ENCODE assay signal across 11 mouse cellular contexts in genomic region chr4:134984555-134984954, GRCm38 (mm10). TPM values are rescaled to one million over a fixed set of nuclear protein-coding genes. Genes with fewer than 3 reads are reported as not detected.
A peak's percentile ranks its signal among the peaks of the same experiment; 100 is the strongest.
DNase-seq lines count a peak whose midpoint lies in the region; ATAC-seq and TF ChIP-seq lines count a peak whose summit lies in the region.
"Had no signal": no experiment of that assay in that cellular context is flagged by ENCODE, and none has a peak within 500 bp of the region (broad histone marks: within the 10 kb centered on the region; RNA-seq: fewer than 3 reads in every experiment).

No protein-coding gene starts in this region.

- peak; percentile 42 for TF ChIP-seq CTCF in kidney, postnatal 0 days (IDR thresholded peaks at IDR 0.05; ENCODE audit: low read depth)

- no peaks in the 10 kb centered on the region for H3K27me3 ChIP-seq in kidney, postnatal 0 days (ENCODE audit: insufficient read depth, low read length)
- H3K27me3 ChIP-seq in liver, embryonic 13.5 days = peaks cover 16% of the 10 kb centered on the region; the same call in 1 of the 2 replicates
- H3K27me3 ChIP-seq: neural tube, embryonic 13.5 days had no signal

- WGBS in kidney, postnatal 0 days = 70% methylated on average over 3 of the region's 3 CpGs
- WGBS in liver, embryonic 13.5 days (ENCODE audit: insufficient replicate concordance) = 56% methylated on average over 3 of the region's 3 CpGs

- no peak overlapping the region for H3K27ac ChIP-seq in kidney, postnatal 0 days
- 0 out of 2 replicates have a peak overlapping the region, but pooled peaks have one; percentile 98 for H3K27ac ChIP-seq in liver, embryonic 13.5 days
- H3K27ac ChIP-seq: neural tube, embryonic 13.5 days had no signal

- H3K9ac ChIP-seq in kidney, postnatal 0 days (ENCODE audit: low read depth, low read length) = no peak overlapping the region
- H3K9ac ChIP-seq in liver, embryonic 13.5 days = no peak overlapping the region
- H3K9ac ChIP-seq: neural tube, embryonic 13.5 days had no signal

- DNase-seq in kidney, postnatal 0 days (ENCODE audit: low spot score) = no peak
- DNase-seq in kidney, adult 8-10 months = no peak
- DNase-seq in 3T3-L1 (ENCODE audit: low read depth, low spot score) = peak; percentile 30
- peak; percentile 8 to 23 for DNase-seq in CD8-positive naive resting alpha-beta T cell, adult 2 months (ENCODE audit: low read depth in 2 of 2, low spot score in 2 of 2)
- DNase-seq in liver, embryonic 13.5 days = peak; percentile 35
- no peak for DNase-seq in embryo, embryonic 10 days (ENCODE audit: low spot score)
- no peak for DNase-seq in left cerebral cortex, postnatal 36 days (ENCODE audit: low spot score in 2 of 2)
- DNase-seq: adrenal gland, adult 8-10 months; lung, postnatal 36 days had no signal

- no peaks in the 10 kb centered on the region for H3K9me3 ChIP-seq in kidney, postnatal 0 days (replicated peaks; ENCODE audit: low read length)
- 0 out of 2 replicates have a peak, but pooled peaks cover 5% of the 10 kb centered on the region for H3K9me3 ChIP-seq in liver, embryonic 13.5 days (replicated peaks)
- H3K9me3 ChIP-seq: neural tube, embryonic 13.5 days had no signal

- no peak overlapping the region for H3K4me3 ChIP-seq in kidney, postnatal 0 days (replicated peaks; ENCODE audit: low read depth, low read length)
- H3K4me3 ChIP-seq in liver, embryonic 13.5 days (replicated peaks) = no peak overlapping the region
- H3K4me3 ChIP-seq: neural tube, embryonic 13.5 days had no signal

- H3K4me1 ChIP-seq in kidney, postnatal 0 days (replicated peaks; ENCODE audit: insufficient read depth, low read length) = no peaks in the 10 kb centered on the region
- peaks cover 48% of the 10 kb centered on the region for H3K4me1 ChIP-seq in liver, embryonic 13.5 days (replicated peaks)

- ATAC-seq in kidney, postnatal 0 days (replicated peaks; ENCODE audit: low FRiP score, low read depth) = no peak
- ATAC-seq in liver, embryonic 13.5 days (ENCODE audit: low read depth) = no peak
- ATAC-seq: forebrain, embryonic 14.5 days had no signal

- no peak overlapping the region for H3K4me2 ChIP-seq in kidney, postnatal 0 days (ENCODE audit: low read length)
- no peak overlapping the region for H3K4me2 ChIP-seq in liver, embryonic 13.5 days
- H3K4me2 ChIP-seq: neural tube, embryonic 13.5 days had no signal

- H3K36me3 ChIP-seq in kidney, postnatal 0 days (ENCODE audit: insufficient read depth, low read length) = no peaks in the 10 kb centered on the region
- H3K36me3 ChIP-seq in liver, embryonic 13.5 days = no peaks in the 10 kb centered on the region
- H3K36me3 ChIP-seq: neural tube, embryonic 13.5 days had no signal

- intact Hi-C loops in left cerebral cortex, postnatal 36 days (cut with DNase I) = no loop called here

RNA-seq across cellular contexts. Expression of gene Syf2, which starts 53.9 kb away (rescaled TPM):
- 115 and 120 TPM in 2 replicates for polyA plus RNA-seq in kidney, postnatal 0 days (2015; fragmentation: Nextera tagmentation; extraction: Ambion mirVana)
- 61.7 and 77.5 TPM in 2 replicates for polyA plus RNA-seq in liver, embryonic 13.5 days (2015; fragmentation: Nextera tagmentation; extraction: Ambion mirVana)
- 10 to 100 TPM; 49.9 to 59.3 TPM for total RNA-seq in left cerebral cortex, postnatal 36 days (2021)

Comparison
In these comparisons a context has a peak if more than half of its experiments do, and no peak if none do; other contexts are left out.
1. DNase-seq: peak in 3T3-L1 (single experiment), CD8-positive naive resting alpha-beta T cell, adult 2 months (2 of 2) and liver, embryonic 13.5 days (single experiment); none in kidney, postnatal 0 days (single experiment), kidney, adult 8-10 months (0 of 2), embryo, embryonic 10 days (single experiment) and left cerebral cortex, postnatal 36 days (0 of 2).